Mouse (Mus musculus): ENCODE results near the gene Itgb1. TPM values are rescaled to one million over a fixed set of nuclear protein-coding genes. Genes with fewer than 3 reads are reported as not detected.

Gene Itgb1
- total RNA-seq, 2 experiments from 2014 or later, result 49.4 to 51.1 TPM

Other genes with a start within 250 kb of the Itgb1 start
- gene Gm3952, start 113.0 kb downstream of the Itgb1 start, total RNA-seq (2021), result not detected

All from left cerebral cortex, postnatal 36 days (tissue).